Mouse (Mus musculus) kidney, embryonic 15.5 days (tissue): ENCODE results near the gene Cyp21a1. TPM values are rescaled to one million over a fixed set of nuclear protein-coding genes. Genes with fewer than 3 reads are reported as not detected.
"Not testable (repeated sequence)": the region's sequence is repeated elsewhere in the genome, so short reads cannot be mapped to it uniquely, and the experiment has no call there.

Experiments
- ATAC-seq: fragments of 200-750 bp; cut with Nextera tagmentation; replicated peaks from 2 replicates; pipeline ENCODE4 v1.8.0; 2017; ENCODE audit warnings: moderate TSS enrichment; ENCODE audit not compliant: low FRiP score
- H3K27ac ChIP-seq: fragments of 300-500 bp; sonication (generic); 2 replicates; pipeline ENCODE4 v1.5.1; 2015; ENCODE audit warnings: mild to moderate bottlenecking, inconsistent platforms
- H3K27me3 ChIP-seq: fragments of 300-500 bp; sonication (generic); 2 replicates; pipeline ENCODE4 v1.6.1; 2015; ENCODE audit warnings: inconsistent platforms
- H3K36me3 ChIP-seq: fragments of 300-500 bp; sonication (generic); 2 replicates; pipeline ENCODE4 v1.6.1; 2015; ENCODE audit warnings: inconsistent platforms
- H3K4me1 ChIP-seq: fragments of 300-500 bp; sonication (generic); 2 replicates; pipeline ENCODE4 v1.6.1; 2015; ENCODE audit warnings: inconsistent platforms
- H3K4me2 ChIP-seq: fragments of 300-500 bp; sonication (generic); 2 replicates; pipeline ENCODE4 v1.6.1; 2015; ENCODE audit warnings: moderate library complexity, mild to moderate bottlenecking, inconsistent platforms
- H3K4me3 ChIP-seq: fragments of 300-500 bp; sonication (generic); replicated peaks from 2 replicates; pipeline ENCODE4 v1.5.1; 2015; ENCODE audit warnings: mild to moderate bottlenecking, inconsistent platforms
- H3K9ac ChIP-seq: fragments of 300-500 bp; sonication (generic); 2 replicates; pipeline ENCODE4 v1.6.1; 2015; ENCODE audit warnings: mild to moderate bottlenecking, inconsistent platforms
- H3K9me3 ChIP-seq: fragments of 300-500 bp; sonication (generic); replicated peaks from 2 replicates; pipeline ENCODE4 v1.6.1; 2016; ENCODE audit warnings: inconsistent platforms
- WGBS: fragments of 180-500 bp; shearing (Covaris S2); methylation state at CpG from one replicate; pipeline ENCODE4 v1.1.7; 2015; ENCODE audit warnings: mixed read lengths; 5-methylcytosine and 5-hydroxymethylcytosine counted together
- polyA plus RNA-seq: library from polyadenylated mRNA; unstranded; fragments of >200 nt; fragmentation: Nextera tagmentation; extraction: Ambion mirVana; gene quantifications from 2 replicates; pipeline ENCODE4 v1.2.1, GENCODE M21; 2015

Gene Cyp21a1
- polyA plus RNA-seq = 11.1 and 45.4 TPM in 2 replicates

DNA sequence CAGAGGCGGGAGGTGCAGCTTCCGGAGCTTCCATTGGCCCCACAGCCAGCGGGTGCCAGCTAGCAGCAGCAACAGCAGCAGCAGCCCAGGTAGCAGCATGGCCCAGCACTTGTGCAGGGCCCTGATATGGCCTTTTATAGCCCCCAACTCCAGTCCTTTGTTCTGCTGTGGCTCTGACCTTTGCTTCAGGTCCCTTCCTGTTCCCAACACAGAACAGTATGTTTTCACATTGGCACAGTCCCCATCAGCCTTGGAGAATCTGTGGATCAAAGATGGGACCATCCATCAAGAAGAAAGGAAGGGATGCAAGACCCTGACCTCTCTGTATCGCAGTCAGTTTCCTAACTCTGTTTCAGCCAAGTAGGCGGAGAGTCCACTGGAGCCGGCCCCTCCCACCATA is at the start of gene Cyp21a1:
Gene Cyp21a1 (minus strand): TSS at position 261 of the 400 bp plus-strand sequence.
- not testable (repeated sequence) for H3K4me1 ChIP-seq, H3K9me3 ChIP-seq, H3K4me3 ChIP-seq, H3K9ac ChIP-seq, ATAC-seq, H3K36me3 ChIP-seq, H3K27me3 ChIP-seq, H3K4me2 ChIP-seq, H3K27ac ChIP-seq
- WGBS = 92% methylated on average over 5 of the region's 6 CpGs

DNA sequence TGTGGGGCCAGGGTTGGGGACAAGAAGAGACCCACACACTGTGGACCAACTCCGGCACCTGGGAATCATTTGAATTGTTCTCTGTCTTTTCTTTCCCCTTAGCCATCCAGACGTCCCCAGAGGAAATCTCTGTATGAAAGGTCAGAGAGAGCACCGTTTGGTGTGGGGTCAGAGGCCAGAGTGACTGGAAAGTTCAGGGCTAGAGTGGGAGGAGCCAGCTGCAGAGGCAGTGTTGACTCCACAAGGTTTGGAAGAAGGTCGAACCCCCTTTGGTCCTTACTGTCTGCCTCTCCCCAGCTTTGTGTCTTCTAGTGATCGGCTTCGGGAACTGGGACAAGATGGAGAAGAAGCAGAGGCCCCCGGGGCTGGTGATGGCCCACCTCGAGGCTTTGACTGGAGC is 49.1 kb upstream of the Cyp21a1 start:
- Histone ChIP-seq H3K9ac (no peak overlapping the region), H3K4me1 (peaks cover 25% of the 10 kb centered on the region), H3K9me3 (no peaks in the 10 kb centered on the region), H3K27me3 (no peaks in the 10 kb centered on the region), H3K27ac (no peak overlapping the region), H3K4me3 (no peak overlapping the region), H3K4me2 (no peak overlapping the region), H3K36me3 (peaks cover 56% of the 10 kb centered on the region)
- 73% methylated on average over 8 of the region's 8 CpGs for WGBS
- no peak for ATAC-seq

DNA sequence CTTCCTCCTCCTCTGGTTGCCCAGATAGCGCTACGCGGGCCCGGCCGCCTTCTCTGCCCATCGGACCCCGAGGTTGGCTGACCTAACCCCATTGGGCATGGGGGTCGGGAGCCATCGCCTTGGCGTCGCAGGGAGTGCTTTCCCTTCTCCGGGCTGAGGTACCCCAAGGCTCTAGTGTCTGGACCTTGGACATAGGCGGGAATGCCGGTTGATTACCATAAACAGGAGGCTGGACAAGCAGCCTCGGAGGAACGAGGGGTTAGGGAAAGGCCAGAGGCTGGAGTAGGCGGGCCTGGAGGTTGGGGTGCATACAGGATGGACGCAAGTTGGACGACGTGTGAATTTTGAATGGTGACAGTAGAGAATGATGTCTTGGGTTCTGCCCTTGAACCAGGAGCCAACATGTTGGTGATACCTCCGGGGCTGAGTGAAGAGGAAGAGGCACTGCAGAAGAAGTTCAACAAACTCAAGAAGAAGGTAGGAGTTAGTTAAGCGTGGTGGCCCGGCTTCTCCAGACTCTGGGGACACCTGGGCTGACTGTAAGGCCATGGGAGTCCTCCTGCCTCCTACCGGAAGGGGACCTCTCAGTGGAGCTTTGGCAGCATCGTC is 46.3 kb upstream of the Cyp21a1 start:
- peak; percentile 59 for ATAC-seq

DNA sequence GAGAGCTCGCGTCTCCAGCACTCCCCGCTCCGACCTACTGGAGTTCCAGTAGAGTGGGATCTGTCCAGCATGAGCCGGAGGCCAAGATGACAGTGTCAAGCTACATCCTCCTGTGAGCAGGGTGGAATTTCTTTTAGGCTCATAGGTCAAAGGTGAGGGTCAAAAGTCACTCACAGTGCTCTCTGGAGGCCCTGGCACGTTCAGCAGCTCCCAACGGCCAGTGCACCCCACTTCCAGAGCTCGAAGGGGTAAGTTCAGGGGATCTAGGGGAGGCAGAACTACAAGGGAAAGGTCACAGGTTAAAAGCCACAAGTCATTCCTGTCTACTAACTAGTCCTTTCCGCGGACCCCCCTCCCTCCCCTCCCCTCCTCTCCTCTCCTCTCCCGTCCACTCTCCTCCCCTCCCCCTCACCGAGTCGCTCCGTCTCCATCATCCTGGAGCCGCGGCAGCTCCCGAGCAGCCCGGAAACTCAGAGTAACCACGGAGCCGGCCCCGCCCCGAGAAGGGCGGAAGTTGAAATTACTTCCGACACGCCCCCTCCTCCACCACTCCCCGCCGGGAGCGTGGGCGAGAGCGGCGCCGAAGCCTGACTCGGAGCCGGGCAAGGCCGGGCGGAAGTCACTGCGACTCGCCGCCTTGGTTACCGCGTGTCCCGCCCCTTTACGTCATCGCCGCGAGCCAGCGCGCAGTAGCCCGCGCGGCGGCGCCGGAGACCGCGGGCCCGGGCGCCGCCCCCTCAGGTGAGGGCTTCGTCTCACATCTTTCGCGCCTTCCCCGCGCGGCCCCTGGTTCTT is 45.6 kb upstream of the Cyp21a1 start, which contains the start of the genes Skiv2l and Nelfe:
Gene Skiv2l (minus strand): TSS at position 489 of the 795 bp plus-strand sequence.
Gene Nelfe (plus strand): TSS at position 670 of the 795 bp plus-strand sequence.
- Histone ChIP-seq H3K36me3 (peaks cover 68% of the 10 kb centered on the region), H3K27ac (peak within 1 kb of the TSS; percentile 69), H3K4me2 (peak within 1 kb of the TSS; percentile 87), H3K27me3 (no peaks in the 10 kb centered on the region), H3K9me3 (no peaks in the 10 kb centered on the region), H3K4me1 (peaks cover 25% of the 10 kb centered on the region), H3K4me3 (peak within 1 kb of the TSS; percentile 96), H3K9ac (peak within 1 kb of the TSS; percentile 95)
- ATAC-seq = peak; percentile 96
- under 1% methylated on average over 65 of the region's 65 CpGs for WGBS

More for the DNA sequence above, 46.3 kb upstream of the Cyp21a1 start:
- peak overlapping the region; percentile 96 for H3K4me3 ChIP-seq
- H3K9me3 ChIP-seq = no peaks in the 10 kb centered on the region
- peak overlapping the region; percentile 69 for H3K27ac ChIP-seq
- no peaks in the 10 kb centered on the region for H3K27me3 ChIP-seq
- H3K4me2 ChIP-seq = peak overlapping the region; percentile 87
- H3K9ac ChIP-seq = peak overlapping the region; percentile 95
- peaks cover 25% of the 10 kb centered on the region for H3K4me1 ChIP-seq
- peaks cover 67% of the 10 kb centered on the region for H3K36me3 ChIP-seq
- 1% methylated on average over 25 of the region's 25 CpGs for WGBS

DNA sequence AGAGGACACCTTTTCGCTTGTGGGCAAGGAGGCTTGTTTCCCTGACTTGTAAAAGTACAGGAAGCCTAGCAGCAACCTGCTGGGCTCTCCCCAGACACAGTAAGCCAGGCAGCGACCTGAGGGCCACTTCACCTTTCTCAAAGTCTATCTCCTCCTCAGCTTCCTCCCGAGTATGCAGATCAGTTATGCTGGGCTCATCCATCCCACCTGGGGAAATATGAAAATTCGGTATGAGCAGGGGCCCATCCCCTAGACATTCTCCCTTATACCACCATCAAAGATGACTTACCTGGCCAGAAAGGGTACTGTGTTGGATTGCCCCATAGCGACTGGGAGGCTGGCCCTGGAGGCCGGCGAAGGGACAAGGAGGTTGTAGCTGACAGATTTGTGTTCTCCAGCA is 43.3 kb upstream of the Cyp21a1 start:
- H3K27me3 ChIP-seq = no peaks in the 10 kb centered on the region
- H3K4me1 ChIP-seq = peaks cover 25% of the 10 kb centered on the region
- H3K9ac ChIP-seq = no peak overlapping the region
- ATAC-seq = no peak
- no peak overlapping the region for H3K4me2 ChIP-seq
- no peaks in the 10 kb centered on the region for H3K9me3 ChIP-seq
- WGBS = 91% methylated on average over 7 of the region's 7 CpGs
- no peak overlapping the region for H3K27ac ChIP-seq
- H3K4me3 ChIP-seq = no peak overlapping the region
- H3K36me3 ChIP-seq = peaks cover 68% of the 10 kb centered on the region

DNA sequence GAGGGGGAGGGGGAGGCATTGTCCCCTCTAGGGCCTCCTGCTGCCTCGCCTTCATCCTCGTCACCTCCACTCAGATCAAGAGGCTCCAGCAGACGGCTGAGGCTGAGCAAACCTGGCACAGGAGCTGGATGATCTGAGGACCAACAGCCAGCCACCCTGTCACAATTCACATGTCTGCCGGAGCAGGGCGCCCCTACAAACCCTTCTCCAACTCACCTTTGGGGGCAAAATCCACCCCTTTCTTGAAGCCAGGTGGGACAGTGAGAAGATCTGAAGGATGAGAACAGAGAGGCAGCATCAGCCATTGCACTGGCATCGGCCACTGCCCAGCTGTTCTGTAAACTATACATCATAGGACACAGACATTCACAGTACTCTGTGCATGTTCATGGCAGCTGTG is 42.8 kb upstream of the Cyp21a1 start:
- Histone ChIP-seq H3K4me2 (no peak overlapping the region), H3K4me1 (peaks cover 25% of the 10 kb centered on the region), H3K9me3 (no peaks in the 10 kb centered on the region), H3K9ac (no peak overlapping the region), H3K27ac (no peak overlapping the region), H3K27me3 (no peaks in the 10 kb centered on the region), H3K36me3 (peaks cover 68% of the 10 kb centered on the region), H3K4me3 (no peak overlapping the region)
- WGBS = 89% methylated on average over 6 of the region's 6 CpGs
- no peak for ATAC-seq

DNA sequence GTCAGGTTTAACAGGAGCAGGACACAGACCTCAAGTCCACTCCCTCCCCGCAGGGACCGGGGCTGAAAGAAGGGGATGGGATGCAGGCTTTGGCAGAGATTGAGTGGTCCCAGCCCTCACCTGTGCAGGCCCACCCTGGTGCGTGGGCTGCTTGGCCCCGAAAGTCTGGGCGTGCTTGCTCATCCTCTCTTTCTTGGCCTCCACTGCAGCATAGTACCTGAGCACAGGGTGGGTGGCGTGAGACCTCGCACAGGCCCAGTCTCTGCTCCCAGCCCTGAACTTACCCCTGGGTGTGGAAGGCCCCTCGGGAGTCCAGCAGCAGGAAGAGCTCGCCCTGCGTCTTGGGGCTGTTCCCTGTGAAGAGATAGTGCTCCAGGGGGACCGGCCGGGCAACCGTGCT is 40.5 kb upstream of the Cyp21a1 start:
- Histone ChIP-seq H3K27me3 (no peaks in the 10 kb centered on the region), H3K27ac (no peak overlapping the region), H3K4me2 (no peak overlapping the region), H3K36me3 (peaks cover 84% of the 10 kb centered on the region), H3K4me3 (no peak overlapping the region), H3K9ac (no peak overlapping the region), H3K4me1 (peaks cover 8% of the 10 kb centered on the region), H3K9me3 (no peaks in the 10 kb centered on the region)
- no peak for ATAC-seq
- 91% methylated on average over 13 of the region's 13 CpGs for WGBS

DNA sequence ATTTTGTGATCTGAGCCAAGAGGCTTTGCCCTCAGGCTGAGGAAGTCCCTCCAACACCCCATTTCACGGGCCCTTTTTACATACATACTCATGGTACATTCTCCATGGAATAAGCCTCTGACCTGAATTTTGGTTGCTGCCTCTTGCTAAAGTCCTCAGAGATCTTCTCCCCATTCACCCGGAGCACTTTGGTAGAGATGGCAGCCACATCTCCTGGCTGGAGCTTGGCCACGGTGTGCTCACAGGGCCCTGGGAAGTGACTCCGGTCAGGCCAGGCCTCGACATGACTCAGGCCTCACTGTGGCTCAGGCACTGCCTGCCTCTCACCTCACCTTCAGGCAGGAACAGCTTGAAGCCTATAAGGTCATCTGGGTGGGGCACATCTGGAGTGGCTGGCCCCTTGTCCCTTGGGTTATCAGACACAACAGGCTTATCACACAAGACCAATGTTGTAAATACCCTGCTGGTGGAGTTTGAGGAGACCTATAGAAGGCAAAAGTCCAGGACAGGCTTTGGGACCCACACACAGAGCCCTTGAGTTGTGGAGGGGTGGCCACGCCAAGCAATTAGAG is 36.5 kb upstream of the Cyp21a1 start:
- H3K27me3 ChIP-seq = no peaks in the 10 kb centered on the region
- no peak for ATAC-seq
- peaks cover 74% of the 10 kb centered on the region for H3K36me3 ChIP-seq
- H3K9ac ChIP-seq = no peak overlapping the region
- no peak overlapping the region for H3K4me2 ChIP-seq
- 86% methylated on average over 6 of the region's 6 CpGs for WGBS
- H3K27ac ChIP-seq = no peak overlapping the region
- no peaks in the 10 kb centered on the region for H3K9me3 ChIP-seq
- no peak overlapping the region for H3K4me3 ChIP-seq
- H3K4me1 ChIP-seq = peaks cover 22% of the 10 kb centered on the region

DNA sequence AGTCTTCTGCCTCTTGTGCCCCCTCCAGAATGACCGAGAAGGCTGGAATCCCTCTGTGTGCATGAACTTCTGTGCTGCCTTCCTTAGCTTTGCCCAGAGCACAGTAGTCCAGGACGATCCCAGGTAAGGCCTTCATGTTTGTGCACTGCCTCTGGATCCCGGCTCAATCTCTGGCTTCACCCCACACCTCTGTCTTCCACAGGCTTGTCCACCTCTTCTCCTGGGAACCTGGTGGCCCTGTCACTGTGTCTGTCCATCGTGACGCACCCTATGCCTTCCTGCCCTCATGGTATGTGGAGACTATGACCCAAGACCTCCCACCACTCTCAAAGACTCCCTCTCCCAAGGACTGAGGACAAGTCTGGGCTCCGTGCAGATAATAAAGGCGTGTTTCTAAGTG is 34.4 kb upstream of the Cyp21a1 start:
- Histone ChIP-seq H3K4me3 (peak overlapping the region; percentile 12; the same call in 1 of the 2 replicates), H3K27me3 (no peaks in the 10 kb centered on the region), H3K27ac (no peak overlapping the region), H3K4me2 (0 out of 2 replicates have a peak overlapping the region, but pooled peaks have one; percentile 9), H3K4me1 (peaks cover 25% of the 10 kb centered on the region), H3K36me3 (peaks cover 55% of the 10 kb centered on the region), H3K9me3 (no peaks in the 10 kb centered on the region), H3K9ac (no peak overlapping the region)
- WGBS = 88% methylated on average over 7 of the region's 7 CpGs
- ATAC-seq = no peak

DNA sequence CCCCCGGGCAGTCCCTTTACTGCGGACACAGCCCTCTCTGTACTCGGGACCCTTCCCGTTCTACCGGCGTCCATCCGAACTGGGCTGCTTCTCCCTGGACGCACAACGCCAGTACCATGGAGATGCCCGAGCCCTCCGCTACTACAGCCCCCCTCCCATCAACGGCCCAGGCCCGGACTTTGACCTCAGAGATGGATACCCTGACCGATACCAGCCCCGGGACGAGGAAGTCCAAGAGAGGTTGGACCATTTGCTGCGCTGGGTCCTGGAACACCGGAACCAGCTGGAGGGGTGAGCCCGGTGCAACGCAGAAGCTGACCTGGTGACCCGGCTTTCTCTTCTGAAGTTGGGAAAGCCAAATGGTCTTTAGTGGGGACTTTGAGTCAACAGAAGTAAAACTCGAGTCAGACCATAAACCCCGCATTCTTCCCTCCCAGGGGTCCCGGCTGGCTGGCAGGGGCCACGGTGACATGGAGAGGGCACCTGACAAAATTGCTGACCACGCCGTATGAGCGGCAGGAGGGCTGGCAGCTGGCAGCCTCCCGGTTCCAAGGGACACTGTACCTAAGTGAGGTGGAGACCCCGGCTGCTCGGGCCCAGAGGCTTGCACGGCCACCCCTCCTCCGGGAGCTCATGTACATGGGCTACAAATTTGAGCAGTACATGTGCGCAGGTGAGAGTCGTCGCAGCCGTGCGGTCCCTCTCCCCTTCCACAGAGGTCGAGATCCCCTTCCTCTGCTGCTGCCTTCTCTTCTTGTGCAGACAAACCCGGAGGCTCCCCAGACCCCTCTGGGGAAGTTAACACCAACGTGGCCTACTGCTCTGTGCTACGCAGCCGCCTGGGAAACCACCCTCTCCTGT is 33.3 kb upstream of the Cyp21a1 start:
- Histone ChIP-seq H3K4me3 (peak overlapping the region; percentile 74), H3K4me2 (peak overlapping the region; percentile 99), H3K27me3 (no peaks in the 10 kb centered on the region), H3K9ac (peak overlapping the region; percentile 72), H3K9me3 (no peaks in the 10 kb centered on the region), H3K36me3 (peaks cover 55% of the 10 kb centered on the region), H3K4me1 (peaks cover 25% of the 10 kb centered on the region), H3K27ac (peak overlapping the region; percentile 63)
- WGBS = 25% methylated on average over 43 of the region's 43 CpGs
- ATAC-seq = peak; percentile 13; the same call in 1 of the 2 replicates

DNA sequence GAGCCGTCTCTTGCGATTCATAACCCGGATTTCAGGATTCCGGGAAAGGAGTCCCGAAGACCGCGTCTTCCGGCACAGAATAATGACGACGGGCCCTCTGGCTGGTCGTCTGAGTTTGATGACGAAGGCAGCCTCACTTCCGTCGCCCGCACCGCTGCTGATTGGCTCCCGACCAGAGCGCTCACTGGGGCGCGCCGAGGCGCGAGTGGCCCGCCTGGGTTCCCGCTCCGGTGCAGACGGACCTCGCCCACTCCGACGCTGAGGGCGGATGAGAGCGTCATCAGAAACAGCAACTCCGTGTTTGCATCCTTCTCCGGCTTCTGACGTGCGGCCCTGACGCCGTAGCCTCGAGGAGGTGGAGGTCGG is 32.5 kb upstream of the Cyp21a1 start, which contains the start of the genes Stk19 and Dxo:
Gene Stk19 (minus strand): TSS at position 90 of the 366 bp plus-strand sequence.
Gene Dxo (plus strand): TSS at position 164 of the 366 bp plus-strand sequence.
- Histone ChIP-seq H3K4me3 (peak within 1 kb of the TSS; percentile 74), H3K9ac (peak within 1 kb of the TSS; percentile 72), H3K27me3 (no peaks in the 10 kb centered on the region), H3K36me3 (peaks cover 55% of the 10 kb centered on the region), H3K4me1 (peaks cover 25% of the 10 kb centered on the region), H3K27ac (peak within 1 kb of the TSS; percentile 63), H3K9me3 (no peaks in the 10 kb centered on the region), H3K4me2 (peak within 1 kb of the TSS; percentile 99)
- WGBS = under 1% methylated on average over 40 of the region's 40 CpGs
- ATAC-seq = peak; percentile 94
